Mouse (Mus musculus) gastrocnemius, adult 2 months (tissue): ENCODE measurements around the gene Uri1. TPM values are rescaled to one million over a fixed set of nuclear protein-coding genes. Genes with fewer than 3 reads are reported as not detected.
A peak's percentile ranks its signal among the peaks of the same experiment; 100 is the strongest.

Experiments used
- DNase-seq: peaks from one replicate; pipeline ENCODE4 v3.0.0; 2022
- H3K27ac ChIP-seq: fragments of 200-600 bp; 2 replicates; pipeline ENCODE4 v1.8.1; 2022; ENCODE audit warnings: mild to moderate bottlenecking
- H3K4me3 ChIP-seq: fragments of 200-600 bp; 2 replicates; pipeline ENCODE4 v1.8.1; 2022; ENCODE audit warnings: mild to moderate bottlenecking, moderate library complexity
- CTCF ChIP-seq: fragments of 200-600 bp; IDR thresholded peaks from 2 replicates; pipeline ENCODE4 v1.8.1; 2022; ENCODE audit warnings: antibody characterized with exemption, mild to moderate bottlenecking, moderate library complexity
- intact Hi-C: fragments of 180-260 bp; cut with DNase I; formaldehyde crosslinking; loops from one replicate; pipeline ENCODE4 v1.15.1; 2025
- total RNA-seq, 2 experiments: library from RNA; stranded (reverse); gene quantifications; 2 replicates each; pipeline ENCODE4 v1.2.3; 2021

Gene Uri1
- total RNA-seq, 2 experiments from 2014 or later = 23.5 to 30.6 TPM

DNA sequence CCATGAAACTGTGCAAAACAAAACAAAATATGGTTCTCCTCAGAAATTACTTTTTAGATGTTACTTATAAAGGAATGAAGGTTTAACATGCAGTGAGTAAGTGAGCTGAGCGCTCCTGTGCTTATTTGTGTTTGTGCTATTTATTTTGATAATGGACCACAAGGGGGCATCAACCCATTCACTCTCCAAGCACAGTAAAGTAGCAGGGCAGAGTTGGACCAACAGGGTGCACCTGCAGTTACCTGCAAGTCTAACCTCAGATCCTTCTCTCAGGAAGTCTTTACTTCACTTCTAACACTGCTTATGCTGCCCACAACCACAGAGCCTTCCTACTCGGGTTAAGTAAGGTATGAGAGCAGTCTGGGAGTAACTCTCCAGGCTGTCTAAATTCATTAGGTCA, 23.7 kb downstream of the Uri1 start:
- TF ChIP-seq CTCF = peak; percentile 56
- intact Hi-C loops = loop anchor here (5.0 kb wide), 1 partner anchor 73 kb away; no protein-coding TSS in a partner anchor
- Histone ChIP-seq H3K27ac (peak overlapping the region; percentile 31; the same call in 1 of the 2 replicates), H3K4me3 (no peak overlapping the region)
- no peak for DNase-seq

DNA sequence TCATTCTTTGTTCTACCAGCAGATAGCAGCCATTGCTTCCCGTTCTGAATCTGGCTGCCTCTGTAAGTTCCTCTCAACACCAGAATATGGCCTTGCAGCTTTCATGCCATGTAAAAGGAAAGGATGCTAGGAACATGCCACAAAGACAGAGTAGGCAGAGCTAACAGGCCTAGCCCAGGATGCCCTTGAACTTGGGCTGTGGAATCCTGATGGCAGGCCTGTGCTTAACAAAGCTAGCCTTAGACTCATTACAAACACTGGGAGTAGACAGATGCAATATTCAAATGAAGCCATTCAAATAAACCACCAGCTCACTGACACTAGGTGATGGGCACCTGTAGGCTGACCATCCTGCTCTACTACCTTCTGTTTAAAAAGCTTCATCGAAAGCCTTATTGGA, 30.5 kb downstream of the Uri1 start:
- TF ChIP-seq CTCF = no peak
- Histone ChIP-seq H3K4me3 (no peak overlapping the region), H3K27ac (no peak overlapping the region)
- intact Hi-C loops = no loop called here
- no peak for DNase-seq

DNA sequence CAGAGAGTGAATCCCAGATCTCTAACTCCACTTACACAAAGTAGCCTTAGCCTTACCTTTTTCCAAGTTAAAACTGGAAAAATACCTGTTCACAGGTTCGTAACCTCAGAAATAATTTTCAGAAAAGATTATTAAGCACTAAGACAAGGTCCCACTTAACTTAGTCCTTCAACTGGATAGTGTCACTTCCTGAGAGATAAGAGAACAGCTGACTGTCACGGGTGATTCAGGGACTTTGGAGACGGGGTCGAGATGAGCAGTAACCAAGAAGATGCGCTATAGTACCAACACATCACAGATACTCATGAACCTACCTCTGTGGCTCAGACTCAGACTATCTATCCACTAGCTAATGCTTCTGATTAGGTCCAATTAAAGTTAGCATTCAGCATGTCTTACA, 38.5 kb downstream of the Uri1 start:
- intact Hi-C loops = no loop called here
- Histone ChIP-seq H3K27ac (no peak overlapping the region), H3K4me3 (no peak overlapping the region)
- no peak for DNase-seq
- no peak for TF ChIP-seq CTCF

DNA sequence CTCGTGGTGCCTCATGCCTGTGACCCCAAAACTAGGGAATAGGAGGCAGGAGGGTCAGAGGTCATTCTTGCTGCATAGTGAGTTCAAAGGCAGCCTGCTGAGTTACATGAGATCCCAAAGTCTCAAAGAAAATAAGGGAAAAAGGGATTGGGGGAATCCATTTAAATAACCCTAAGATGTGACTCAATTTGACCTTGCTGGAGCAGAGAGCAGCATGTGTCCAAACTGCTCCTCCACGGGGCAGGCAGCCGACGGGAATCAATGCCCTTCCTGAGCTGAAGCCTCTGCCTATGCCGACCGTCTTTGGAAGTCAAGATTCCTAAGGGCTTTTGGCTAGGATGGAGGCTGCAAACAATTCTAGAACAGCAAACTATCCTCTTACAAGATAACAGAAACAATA, 39.9 kb downstream of the Uri1 start:
- no peak overlapping the region for H3K27ac ChIP-seq
- DNase-seq = no peak
- intact Hi-C loops = no loop called here
- no peak overlapping the region for H3K4me3 ChIP-seq
- TF ChIP-seq CTCF = no peak

DNA sequence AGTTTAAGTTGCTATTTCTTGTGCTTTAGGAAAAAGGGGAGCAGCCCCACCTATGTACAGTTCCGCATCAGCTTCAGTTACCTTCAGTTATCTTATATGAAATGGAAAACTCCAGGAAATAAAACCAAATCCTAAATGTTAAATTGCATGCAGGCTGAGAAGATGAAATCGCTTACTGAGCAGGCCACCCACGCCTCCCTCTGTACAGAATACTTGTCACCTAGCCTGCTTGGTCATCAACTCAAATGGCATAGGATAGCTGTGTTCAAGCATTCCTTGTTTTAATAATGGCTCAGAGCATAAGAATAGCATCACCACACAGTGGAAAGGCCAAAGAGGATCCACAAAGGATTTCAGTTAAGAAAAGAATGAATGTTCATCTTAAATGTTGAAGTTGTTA, 43.6 kb downstream of the Uri1 start:
- Histone ChIP-seq H3K4me3 (no peak overlapping the region), H3K27ac (no peak overlapping the region)
- TF ChIP-seq CTCF = no peak
- DNase-seq = no peak
- intact Hi-C loops = no loop called here

DNA sequence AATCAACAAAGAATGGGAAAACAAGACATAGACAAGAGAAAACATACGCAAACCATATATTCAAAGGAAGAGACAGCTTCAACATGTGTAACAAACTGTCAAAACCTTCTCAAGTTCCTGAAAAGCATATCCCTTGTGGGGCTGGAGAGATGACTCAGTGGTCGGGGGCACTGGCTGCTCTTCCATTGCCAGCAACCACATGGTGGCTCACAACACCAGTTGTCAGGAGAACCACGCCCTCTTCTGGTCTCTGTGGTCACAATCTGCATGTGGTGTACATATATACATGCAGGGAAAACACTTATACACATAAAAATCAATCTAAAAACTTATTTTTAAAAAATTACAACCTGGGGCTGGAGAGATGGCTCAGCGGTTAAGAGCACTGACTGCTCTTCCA, 44.9 kb downstream of the Uri1 start:
- intact Hi-C loops = no loop called here
- no peak for DNase-seq
- no peak overlapping the region for H3K27ac ChIP-seq
- H3K4me3 ChIP-seq = no peak overlapping the region
- no peak for TF ChIP-seq CTCF

DNA sequence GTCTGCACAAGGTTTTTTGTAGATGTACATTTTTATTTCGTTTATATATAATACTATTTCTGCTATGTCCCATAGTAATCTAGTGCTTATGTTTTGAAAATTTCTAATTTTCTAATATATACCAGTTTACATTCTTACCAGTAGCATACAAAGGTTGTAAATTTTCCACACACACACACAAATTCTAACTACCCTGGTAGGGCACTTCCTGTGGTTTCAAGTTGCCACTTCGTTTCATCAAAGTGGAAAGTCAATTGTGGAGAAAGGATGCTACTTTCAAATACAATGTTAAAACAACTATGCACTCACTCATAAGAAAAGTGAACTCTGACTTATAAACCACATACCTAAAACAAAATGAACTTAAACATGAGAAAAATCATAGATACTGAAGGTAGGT, 45.7 kb downstream of the Uri1 start:
- no peak for DNase-seq
- no peak for TF ChIP-seq CTCF
- H3K27ac ChIP-seq = no peak overlapping the region
- no peak overlapping the region for H3K4me3 ChIP-seq
- intact Hi-C loops = no loop called here

DNA sequence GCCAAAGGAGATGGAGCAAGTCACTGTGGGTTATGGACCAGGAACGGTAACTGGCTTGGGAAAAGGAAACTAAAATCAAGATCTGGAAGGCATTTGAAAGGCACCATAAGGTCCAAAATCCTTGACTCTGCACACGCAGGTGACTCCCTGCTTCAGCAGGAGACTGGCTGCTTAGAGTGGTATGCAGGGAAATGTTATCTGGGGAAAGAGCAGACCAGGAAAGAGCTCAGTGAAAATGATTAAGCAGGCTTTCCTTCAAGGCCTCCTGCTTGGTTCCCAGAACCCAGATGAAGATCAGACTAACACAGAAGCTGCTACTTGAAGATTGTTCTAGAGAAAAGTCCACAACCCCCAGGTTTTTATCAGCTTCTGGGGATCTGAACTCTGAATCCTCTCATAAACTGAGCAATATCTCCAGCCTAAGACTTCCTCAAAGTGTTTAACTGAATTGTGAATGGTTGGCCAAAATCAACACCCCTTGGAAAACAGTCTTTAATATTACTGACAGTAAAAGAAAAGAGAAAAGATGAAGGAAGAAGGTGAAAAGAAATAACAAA, 50.3 kb downstream of the Uri1 start:
- Histone ChIP-seq H3K4me3 (no peak overlapping the region), H3K27ac (0 out of 2 replicates have a peak overlapping the region, but pooled peaks have one; percentile 10)
- no peak for DNase-seq
- intact Hi-C loops = no loop called here
- TF ChIP-seq CTCF = no peak

DNA sequence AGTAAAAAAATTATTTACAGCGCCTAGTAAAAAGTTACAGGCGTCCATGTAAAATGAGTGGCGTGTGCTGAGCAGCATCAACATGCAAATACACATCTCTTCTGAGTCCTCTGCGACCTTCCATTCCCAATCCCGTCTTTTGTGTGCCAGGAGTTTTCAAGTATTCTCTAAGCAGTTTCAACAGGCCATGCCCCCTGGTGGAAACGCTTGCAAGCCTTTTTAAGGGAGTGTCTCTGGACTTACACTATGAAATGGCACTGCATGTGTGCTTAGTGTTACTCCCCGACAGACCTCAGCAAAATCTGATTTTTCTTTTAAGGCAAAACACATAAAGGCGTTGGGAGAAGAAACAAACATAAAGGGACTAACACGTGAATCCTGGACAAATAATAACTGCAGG, 50.8 kb downstream of the Uri1 start:
- Histone ChIP-seq H3K27ac (no peak overlapping the region), H3K4me3 (no peak overlapping the region)
- intact Hi-C loops = no loop called here
- DNase-seq = no peak
- TF ChIP-seq CTCF = peak; percentile 21; the same call in 1 of the 2 replicates

DNA sequence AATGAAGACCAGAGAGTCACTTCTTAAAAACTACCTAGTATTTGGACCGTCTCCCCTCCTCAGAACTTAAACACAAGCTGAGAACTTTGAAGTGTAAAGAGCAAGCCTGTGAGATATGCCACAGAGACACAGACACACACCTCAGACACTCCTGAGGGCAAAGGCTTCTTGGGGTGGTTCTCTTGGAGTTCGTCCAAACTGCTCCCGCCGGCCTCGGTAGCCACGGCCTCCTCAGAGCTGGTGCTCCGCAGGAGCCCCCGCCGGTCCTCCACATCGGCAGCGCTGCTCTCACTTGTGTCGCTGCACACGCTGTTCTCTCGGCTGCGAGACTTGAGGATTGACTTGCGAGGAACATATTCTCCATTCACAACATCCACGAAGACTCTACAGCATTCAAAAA, 61.0 kb downstream of the Uri1 start:
- Histone ChIP-seq H3K27ac (no peak overlapping the region), H3K4me3 (no peak overlapping the region)
- DNase-seq = no peak
- intact Hi-C loops = no loop called here
- TF ChIP-seq CTCF = no peak

DNA sequence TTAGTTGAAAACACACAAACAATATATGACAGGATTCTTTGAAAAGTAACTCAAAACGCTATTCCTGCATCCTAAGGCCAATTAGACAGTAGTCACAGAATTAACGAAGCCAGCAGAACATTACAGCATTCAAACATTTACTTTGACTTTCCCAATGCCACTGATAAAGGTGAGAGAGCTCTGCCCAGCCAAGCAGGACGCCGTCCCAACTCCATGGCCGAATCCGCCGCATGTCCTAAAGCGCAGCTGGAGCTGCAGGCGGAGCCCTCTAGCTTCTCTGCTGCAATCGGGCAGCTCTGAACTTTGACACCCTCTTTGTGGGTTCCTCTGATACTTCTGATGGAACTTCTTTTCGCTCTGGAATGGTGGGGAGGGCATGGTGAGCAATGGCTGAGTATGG, 62.1 kb downstream of the Uri1 start:
- intact Hi-C loops = no loop called here
- no peak overlapping the region for H3K27ac ChIP-seq
- no peak for DNase-seq
- no peak for TF ChIP-seq CTCF
- no peak overlapping the region for H3K4me3 ChIP-seq

DNA sequence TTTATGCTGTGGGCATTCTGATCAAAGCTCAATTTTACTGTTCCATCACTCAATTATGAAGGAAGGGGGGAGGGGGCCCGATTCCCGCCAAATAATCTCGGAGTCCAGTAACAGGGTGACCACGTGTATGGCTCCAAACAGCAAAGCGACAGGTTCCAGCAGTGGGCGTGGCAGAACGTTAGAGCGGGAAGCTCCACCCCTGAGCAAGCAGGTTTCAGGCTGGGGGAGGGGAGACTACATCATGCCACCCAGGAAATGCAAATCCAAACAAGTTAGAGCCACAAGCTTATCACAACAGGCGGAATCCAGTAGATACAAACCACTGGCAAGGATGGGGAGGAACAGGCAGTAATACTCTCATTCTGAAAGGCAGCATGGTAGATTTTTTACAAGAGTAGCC, 71.5 kb downstream of the Uri1 start:
- TF ChIP-seq CTCF = no peak
- Histone ChIP-seq H3K27ac (no peak overlapping the region), H3K4me3 (no peak overlapping the region)
- DNase-seq = no peak
- intact Hi-C loops = no loop called here

DNA sequence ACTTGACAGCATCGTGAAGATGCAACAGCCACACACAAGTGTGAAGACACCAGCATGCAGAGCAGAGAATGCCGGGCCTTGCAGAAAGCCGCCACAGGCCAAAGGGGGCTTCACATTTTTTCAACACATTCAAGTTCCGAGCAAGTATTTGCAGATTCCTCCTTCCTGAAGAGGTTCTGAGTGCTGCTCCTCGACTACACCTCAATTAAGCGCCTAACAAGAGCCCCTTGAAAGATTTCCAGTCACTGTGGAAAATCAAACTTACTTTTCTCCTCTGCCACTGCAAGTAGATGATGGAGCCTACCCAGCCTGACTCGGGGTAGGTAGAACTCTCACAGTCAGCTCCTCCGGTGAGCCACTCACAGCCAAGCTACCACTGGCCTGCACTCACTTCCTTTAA, 86.9 kb downstream of the Uri1 start:
- no peak overlapping the region for H3K27ac ChIP-seq
- DNase-seq = no peak
- TF ChIP-seq CTCF = no peak
- H3K4me3 ChIP-seq = no peak overlapping the region
- intact Hi-C loops = no loop called here

DNA sequence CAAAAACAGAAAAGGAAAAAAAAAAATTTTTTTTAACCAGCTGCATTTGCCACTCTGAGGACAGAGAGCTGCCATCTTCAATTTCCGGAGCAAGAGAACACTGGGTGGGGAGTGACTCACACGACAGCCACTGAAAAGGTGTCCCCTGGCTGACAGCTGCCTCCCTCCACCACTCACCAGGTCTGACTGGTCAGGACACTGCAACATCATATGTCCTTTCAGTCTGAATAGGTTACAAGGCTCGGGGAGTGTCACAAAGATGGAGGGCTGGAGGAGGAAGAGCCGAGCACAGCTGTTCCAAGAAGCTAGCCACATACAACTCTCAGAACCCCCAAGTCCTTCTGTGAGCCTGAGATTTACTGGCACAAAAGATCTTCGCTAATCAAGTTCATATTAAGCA, 87.6 kb downstream of the Uri1 start:
- intact Hi-C loops = loop anchor here (2.0 kb wide), 1 partner anchor 561 kb away; no protein-coding TSS in a partner anchor
- Histone ChIP-seq H3K4me3 (no peak overlapping the region), H3K27ac (no peak overlapping the region)
- TF ChIP-seq CTCF = no peak
- DNase-seq = no peak
